Mouse (Mus musculus): ENCODE measurements at regions not wholly inside any gene's neighbourhood (a gene's known extent, or its start where the extent isn't known, plus 50 kb on each side); places are given as distances from the start of the nearest gene placed in this dataset.

- TF ChIP-seq GATA1 (IDR thresholded peaks at IDR 0.05; ENCODE audit: low read length) (no peak), TAL1 (IDR thresholded peaks at IDR 0.05; ENCODE audit: low read length) (no peak)
These were observed 114.6 kb upstream of the Xpo1 start for GRCm38 (mm10) chr11:23141100-23141837.

All from erythroblast, embryonic 14.5 days (primary cell).